Mouse (Mus musculus): ENCODE data around the gene S100a14. TPM values are rescaled to one million over a fixed set of nuclear protein-coding genes. Genes with fewer than 3 reads are reported as not detected.
A peak's percentile ranks its signal among the peaks of the same experiment; 100 is the strongest.

S100a14 gene
- polyA plus RNA-seq, 1 experiment: 0.96 TPM

- no peaks in the 10 kb centered on the region for H3K27me3 ChIP-seq (ENCODE audit: control insufficient read depth, insufficient read depth, insufficient read length)
- TF ChIP-seq FOSL1 (IDR thresholded peaks at IDR 0.05; ENCODE audit: insufficient read depth, low read length, poor library complexity, severe bottlenecking): no peak
- TF ChIP-seq USF1 (IDR thresholded peaks at IDR 0.05; ENCODE audit: low read depth): no peak
- no peak for TF ChIP-seq CEBPB (IDR thresholded peaks at IDR 0.05; ENCODE audit: low read depth)
- TF ChIP-seq MYOD1 (IDR thresholded peaks at IDR 0.05; ENCODE audit: control insufficient read depth, insufficient read length, low read depth): no peak
- TF ChIP-seq CTCF (IDR thresholded peaks at IDR 0.05; ENCODE audit: control insufficient read depth, insufficient read depth, insufficient read length): peak; percentile 8
- TF ChIP-seq MYOG (IDR thresholded peaks at IDR 0.05; ENCODE audit: control insufficient read depth, extremely low read depth, insufficient read length): no peak
- H3K79me3 ChIP-seq (ENCODE audit: low read depth): peaks cover under 1% of the 10 kb centered on the region
- peak within 1 kb of the TSS; percentile 35 for H3K4me3 ChIP-seq (ENCODE audit: insufficient read depth, poor library complexity, severe bottlenecking)
- H3K36me3 ChIP-seq (ENCODE audit: control insufficient read depth, insufficient read depth): peaks cover 6% of the 10 kb centered on the region
- peak within 1 kb of the TSS; percentile 63 for H3ac ChIP-seq (ENCODE audit: control insufficient read depth, insufficient read length, low read depth)
- peaks cover 37% of the 10 kb centered on the region for H3K79me2 ChIP-seq (ENCODE audit: control insufficient read depth, insufficient read depth)
These were observed 12.7 kb upstream of the S100a14 start, which contains the start of the genes S100a1 and S100a13 for GRCm38 (mm10) chr3:90513796-90514590. Gene S100a1 (minus strand): TSS chr3:90514392. Gene S100a13 (plus strand): TSS chr3:90514435.

GRCm38 (mm10) chr3:90514691-90515090 is 12.0 kb upstream of the S100a14 start:
- H3K27me3 ChIP-seq (ENCODE audit: control insufficient read depth, insufficient read depth, insufficient read length): no peaks in the 10 kb centered on the region
- peak overlapping the region; percentile 44 for H3ac ChIP-seq (ENCODE audit: control insufficient read depth, insufficient read length, low read depth)
- peak overlapping the region; percentile 35 for H3K4me3 ChIP-seq (ENCODE audit: insufficient read depth, poor library complexity, severe bottlenecking)
- peaks cover 6% of the 10 kb centered on the region for H3K36me3 ChIP-seq (ENCODE audit: control insufficient read depth, insufficient read depth)
- no peaks in the 10 kb centered on the region for H3K79me3 ChIP-seq (ENCODE audit: low read depth)
- TF ChIP-seq MAX (IDR thresholded peaks at IDR 0.05) (peak; percentile 89), USF1 (IDR thresholded peaks at IDR 0.05; ENCODE audit: low read depth) (no peak), MYOG (IDR thresholded peaks at IDR 0.05; ENCODE audit: control insufficient read depth, extremely low read depth, insufficient read length) (no peak), CEBPB (IDR thresholded peaks at IDR 0.05; ENCODE audit: low read depth) (no peak)
- peaks cover 35% of the 10 kb centered on the region for H3K79me2 ChIP-seq (ENCODE audit: control insufficient read depth, insufficient read depth)

GRCm38 (mm10) chr3:90515242-90515641 is 11.4 kb upstream of the S100a14 start:
- H3ac ChIP-seq (ENCODE audit: control insufficient read depth, insufficient read length, low read depth): peak overlapping the region; percentile 44
- no peaks in the 10 kb centered on the region for H3K79me3 ChIP-seq (ENCODE audit: low read depth)
- peak overlapping the region; percentile 35 for H3K4me3 ChIP-seq (ENCODE audit: insufficient read depth, poor library complexity, severe bottlenecking)
- H3K79me2 ChIP-seq (ENCODE audit: control insufficient read depth, insufficient read depth): peaks cover 35% of the 10 kb centered on the region
- no peaks in the 10 kb centered on the region for H3K27me3 ChIP-seq (ENCODE audit: control insufficient read depth, insufficient read depth, insufficient read length)
- TF ChIP-seq MAX (IDR thresholded peaks at IDR 0.05) (no peak), USF1 (IDR thresholded peaks at IDR 0.05; ENCODE audit: low read depth) (no peak), FOSL1 (IDR thresholded peaks at IDR 0.05; ENCODE audit: insufficient read depth, low read length, poor library complexity, severe bottlenecking) (no peak), CEBPB (IDR thresholded peaks at IDR 0.05; ENCODE audit: low read depth) (no peak), CTCF (IDR thresholded peaks at IDR 0.05; ENCODE audit: control insufficient read depth, insufficient read depth, insufficient read length) (no peak)
- H3K36me3 ChIP-seq (ENCODE audit: control insufficient read depth, insufficient read depth): peaks cover 6% of the 10 kb centered on the region

- no peak for TF ChIP-seq FOSL1 (IDR thresholded peaks at IDR 0.05; ENCODE audit: insufficient read depth, low read length, poor library complexity, severe bottlenecking)
- TF ChIP-seq MYOG (IDR thresholded peaks at IDR 0.05; ENCODE audit: control insufficient read depth, extremely low read depth, insufficient read length): no peak
- TF ChIP-seq MYOD1 (IDR thresholded peaks at IDR 0.05; ENCODE audit: control insufficient read depth, insufficient read length, low read depth): no peak
- TF ChIP-seq USF1 (IDR thresholded peaks at IDR 0.05; ENCODE audit: low read depth): no peak
- TF ChIP-seq MAX (IDR thresholded peaks at IDR 0.05): no peak
- no peak for TF ChIP-seq CTCF (IDR thresholded peaks at IDR 0.05; ENCODE audit: control insufficient read depth, insufficient read depth, insufficient read length)
- TF ChIP-seq CEBPB (IDR thresholded peaks at IDR 0.05; ENCODE audit: low read depth): no peak
- peaks cover 10% of the 10 kb centered on the region for H3K36me3 ChIP-seq (ENCODE audit: control insufficient read depth, insufficient read depth)
- H3K27me3 ChIP-seq (ENCODE audit: control insufficient read depth, insufficient read depth, insufficient read length): no peaks in the 10 kb centered on the region
- H3ac ChIP-seq (ENCODE audit: control insufficient read depth, insufficient read length, low read depth): no peak overlapping the region
- peaks cover 35% of the 10 kb centered on the region for H3K79me2 ChIP-seq (ENCODE audit: control insufficient read depth, insufficient read depth)
- H3K79me3 ChIP-seq (ENCODE audit: low read depth): no peaks in the 10 kb centered on the region
- peak overlapping the region; percentile 35 for H3K4me3 ChIP-seq (ENCODE audit: insufficient read depth, poor library complexity, severe bottlenecking)
These were observed 10.9 kb upstream of the S100a14 start for GRCm38 (mm10) chr3:90515789-90516188.

GRCm38 (mm10) chr3:90517711-90518110 is 8.9 kb upstream of the S100a14 start:
- Histone ChIP-seq H3K4me3 (ENCODE audit: insufficient read depth, poor library complexity, severe bottlenecking) (no peak overlapping the region), H3K36me3 (ENCODE audit: control insufficient read depth, insufficient read depth) (peaks cover 8% of the 10 kb centered on the region), H3ac (ENCODE audit: control insufficient read depth, insufficient read length, low read depth) (no peak overlapping the region), H3K27me3 (ENCODE audit: control insufficient read depth, insufficient read depth, insufficient read length) (no peaks in the 10 kb centered on the region), H3K79me2 (ENCODE audit: control insufficient read depth, insufficient read depth) (peaks cover 29% of the 10 kb centered on the region), H3K79me3 (ENCODE audit: low read depth) (no peaks in the 10 kb centered on the region)
- TF ChIP-seq MAX (IDR thresholded peaks at IDR 0.05): no peak
- no peak for TF ChIP-seq MYOG (IDR thresholded peaks at IDR 0.05; ENCODE audit: control insufficient read depth, extremely low read depth, insufficient read length)

- TF ChIP-seq MYOG (IDR thresholded peaks at IDR 0.05; ENCODE audit: control insufficient read depth, extremely low read depth, insufficient read length): no peak
- peak; percentile 72 for TF ChIP-seq CTCF (IDR thresholded peaks at IDR 0.05; ENCODE audit: control insufficient read depth, insufficient read depth, insufficient read length)
- TF ChIP-seq USF1 (IDR thresholded peaks at IDR 0.05; ENCODE audit: low read depth): no peak
- TF ChIP-seq MAX (IDR thresholded peaks at IDR 0.05): peak; percentile 49
- TF ChIP-seq FOSL1 (IDR thresholded peaks at IDR 0.05; ENCODE audit: insufficient read depth, low read length, poor library complexity, severe bottlenecking): no peak
- no peak for TF ChIP-seq MYOD1 (IDR thresholded peaks at IDR 0.05; ENCODE audit: control insufficient read depth, insufficient read length, low read depth)
- TF ChIP-seq CEBPB (IDR thresholded peaks at IDR 0.05; ENCODE audit: low read depth): peak; percentile 5
- peaks cover 17% of the 10 kb centered on the region for H3K36me3 ChIP-seq (ENCODE audit: control insufficient read depth, insufficient read depth)
- H3K79me2 ChIP-seq (ENCODE audit: control insufficient read depth, insufficient read depth): no peaks in the 10 kb centered on the region
- H3K79me3 ChIP-seq (ENCODE audit: low read depth): no peaks in the 10 kb centered on the region
- H3K27me3 ChIP-seq (ENCODE audit: control insufficient read depth, insufficient read depth, insufficient read length): no peaks in the 10 kb centered on the region
- H3ac ChIP-seq (ENCODE audit: control insufficient read depth, insufficient read length, low read depth): no peak overlapping the region
- no peak overlapping the region for H3K4me3 ChIP-seq (ENCODE audit: insufficient read depth, poor library complexity, severe bottlenecking)
These were observed 1.2 kb upstream of the S100a14 start for GRCm38 (mm10) chr3:90525421-90525820.

All from C2C12 (cell line).